In the genomic region with DNA sequence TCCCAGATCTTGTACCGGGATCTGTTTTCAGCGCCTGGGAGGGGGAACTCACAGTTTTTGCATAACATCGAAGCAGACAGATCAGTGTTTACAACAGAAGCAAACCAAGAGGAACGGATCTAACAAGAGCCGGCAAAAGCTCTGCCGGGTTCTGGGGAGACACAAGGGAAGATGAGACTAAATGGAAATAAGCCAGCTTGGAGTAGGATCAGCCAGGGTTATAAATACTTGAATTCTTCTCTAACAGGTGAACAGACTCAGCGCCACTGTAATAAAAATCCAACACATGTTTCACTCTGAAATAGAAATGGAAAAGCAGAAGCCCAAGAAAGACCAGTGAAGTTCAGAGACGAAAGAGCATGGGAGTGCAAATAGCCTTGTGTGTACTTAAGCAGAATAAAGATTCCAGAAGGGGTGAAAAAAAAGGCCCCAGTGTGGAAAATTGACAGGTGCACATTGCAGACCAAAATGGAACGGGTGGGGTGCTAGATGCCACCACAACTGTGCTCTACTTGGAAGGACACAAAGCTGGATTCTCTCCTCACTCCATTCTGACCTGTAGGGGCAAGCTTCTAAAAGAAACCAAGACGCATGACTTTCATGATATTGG, we compare ENCODE assay signal across 21 mouse cellular contexts. TPM values are rescaled to one million over a fixed set of nuclear protein-coding genes. Genes with fewer than 3 reads are reported as not detected.
A peak's percentile ranks its signal among the peaks of the same experiment; 100 is the strongest.
DNase-seq lines count a peak whose midpoint lies in the region; ATAC-seq and TF ChIP-seq lines count a peak whose summit lies in the region.
"Had no signal": no experiment of that assay in that cellular context is flagged by ENCODE, and none has a peak within 500 bp of the region (broad histone marks: within the 10 kb centered on the region; RNA-seq: fewer than 3 reads in every experiment).

No protein-coding gene starts in this region.

- no peak overlapping the region for H3K27ac ChIP-seq in heart, embryonic 12.5 days (ENCODE audit: poor library complexity, severe bottlenecking)
- H3K27ac ChIP-seq in lung, embryonic 14.5 days (ENCODE audit: low read depth) = peak overlapping the region; percentile 76
- no peak overlapping the region for H3K27ac ChIP-seq in intestine, postnatal 0 days (ENCODE audit: low read depth, low read length)
- peak overlapping the region; percentile 60 for H3K27ac ChIP-seq in stomach, embryonic 16.5 days (ENCODE audit: low read length)
- no peak overlapping the region for H3K27ac ChIP-seq in forebrain, embryonic 10.5 days
- H3K27ac ChIP-seq: embryonic facial prominence, embryonic 13.5 days; hindbrain, embryonic 12.5 days; neural tube, embryonic 13.5 days had no signal

- WGBS in heart, embryonic 12.5 days = 66% methylated on average over 10 of the region's 10 CpGs
- 30% methylated on average over 10 of the region's 10 CpGs for WGBS in lung, embryonic 14.5 days
- 25% methylated on average over 10 of the region's 10 CpGs for WGBS in intestine, postnatal 0 days
- WGBS in stomach, embryonic 16.5 days = 22% methylated on average over 10 of the region's 10 CpGs
- 64% methylated on average over 10 of the region's 10 CpGs for WGBS in forebrain, embryonic 10.5 days

- TF ChIP-seq CTCF in lung, embryonic 14.5 days (IDR thresholded peaks at IDR 0.05; ENCODE audit: low read depth) = peak; percentile 21; the same call in 1 of the 2 replicates
- TF ChIP-seq CTCF in intestine, postnatal 0 days (IDR thresholded peaks at IDR 0.05; ENCODE audit: low read depth) = peak; percentile 27; the same call in 1 of the 2 replicates

- no peaks in the 10 kb centered on the region for H3K27me3 ChIP-seq in heart, embryonic 12.5 days (replicated peaks)
- H3K27me3 ChIP-seq in lung, embryonic 14.5 days (ENCODE audit: insufficient read depth, low read length) = no peaks in the 10 kb centered on the region
- H3K27me3 ChIP-seq in intestine, postnatal 0 days (replicated peaks; ENCODE audit: control insufficient read depth, insufficient read depth, low read length) = no peaks in the 10 kb centered on the region
- no peaks in the 10 kb centered on the region for H3K27me3 ChIP-seq in stomach, embryonic 16.5 days (ENCODE audit: control insufficient read depth, insufficient read depth, low read length)
- peaks cover 12% of the 10 kb centered on the region for H3K27me3 ChIP-seq in forebrain, embryonic 10.5 days (ENCODE audit: poor library complexity, severe bottlenecking)
- H3K27me3 ChIP-seq: embryonic facial prominence, embryonic 13.5 days; hindbrain, embryonic 12.5 days; neural tube, embryonic 13.5 days had no signal

- DNase-seq in heart, adult 11 months = peak; percentile 30
- DNase-seq in lung, embryonic 14.5 days = peak; percentile 43
- no peak for DNase-seq in lung, postnatal 36 days
- no peak for DNase-seq in forebrain, embryonic 10.5 days (ENCODE audit: extremely low spot score, low spot score)
- DNase-seq in cerebellum, adult 8-10 months = no peak
- DNase-seq: adrenal gland, postnatal 14 days; cerebellum, adult 18-20 months; gastrocnemius, postnatal 25 days; kidney, adult 11 months; kidney, postnatal 25 days; layer of hippocampus, adult 9-11 months; lung, postnatal 10 days; thymus, adult 18-20 months had no signal

- H3K4me2 ChIP-seq in heart, embryonic 12.5 days = no peak overlapping the region
- H3K4me2 ChIP-seq in lung, embryonic 14.5 days = peak overlapping the region; percentile 16
- H3K4me2 ChIP-seq in intestine, postnatal 0 days (replicated peaks; ENCODE audit: low read depth) = no peak overlapping the region; the same call in 1 of the 2 replicates
- peak overlapping the region; percentile 16 for H3K4me2 ChIP-seq in stomach, embryonic 16.5 days (ENCODE audit: low read depth, low read length)
- H3K4me2 ChIP-seq: embryonic facial prominence, embryonic 13.5 days; heart, embryonic 11.5 days; hindbrain, embryonic 12.5 days; liver, embryonic 11.5 days; neural tube, embryonic 13.5 days had no signal

- peaks cover 15% of the 10 kb centered on the region; the same call in 1 of the 2 replicates for H3K4me1 ChIP-seq in heart, embryonic 12.5 days (replicated peaks)
- peaks cover 13% of the 10 kb centered on the region for H3K4me1 ChIP-seq in lung, embryonic 14.5 days (ENCODE audit: insufficient read depth)
- peaks cover 5% of the 10 kb centered on the region for H3K4me1 ChIP-seq in intestine, postnatal 0 days (replicated peaks; ENCODE audit: control insufficient read depth, insufficient read depth, low read length)
- peaks cover 9% of the 10 kb centered on the region for H3K4me1 ChIP-seq in stomach, embryonic 16.5 days (ENCODE audit: control insufficient read depth, insufficient read depth, low read length)
- H3K4me1 ChIP-seq in forebrain, embryonic 10.5 days = peaks cover 20% of the 10 kb centered on the region
- H3K4me1 ChIP-seq: embryonic facial prominence, embryonic 13.5 days had no signal

- no peak overlapping the region for H3K4me3 ChIP-seq in heart, embryonic 12.5 days
- H3K4me3 ChIP-seq in lung, embryonic 14.5 days (ENCODE audit: low read depth, low read length) = no peak overlapping the region
- H3K4me3 ChIP-seq in intestine, postnatal 0 days (ENCODE audit: low read depth, low read length) = no peak overlapping the region
- H3K4me3 ChIP-seq in stomach, embryonic 16.5 days (replicated peaks; ENCODE audit: low read length) = no peak overlapping the region
- H3K4me3 ChIP-seq in forebrain, embryonic 10.5 days = no peak overlapping the region
- H3K4me3 ChIP-seq: embryonic facial prominence, embryonic 13.5 days; hindbrain, embryonic 12.5 days; neural tube, embryonic 13.5 days had no signal

- no peak overlapping the region for H3K9ac ChIP-seq in heart, embryonic 12.5 days
- H3K9ac ChIP-seq in lung, embryonic 14.5 days = no peak overlapping the region
- H3K9ac ChIP-seq in intestine, postnatal 0 days (ENCODE audit: low read depth, low read length) = no peak overlapping the region
- no peak overlapping the region for H3K9ac ChIP-seq in stomach, embryonic 16.5 days (ENCODE audit: low read length)
- H3K9ac ChIP-seq: embryonic facial prominence, embryonic 13.5 days; hindbrain, embryonic 12.5 days; neural tube, embryonic 13.5 days had no signal

- no peak for ATAC-seq in heart, embryonic 12.5 days (ENCODE audit: insufficient number of reproducible peaks, low FRiP score)
- ATAC-seq in lung, embryonic 14.5 days (ENCODE audit: insufficient read depth) = no peak
- ATAC-seq in intestine, postnatal 0 days = no peak
- no peak; the same call in 1 of the 2 replicates for ATAC-seq in stomach, embryonic 16.5 days (ENCODE audit: insufficient read depth, low FRiP score)

- peaks cover 7% of the 10 kb centered on the region; the same call in 1 of the 2 replicates for H3K9me3 ChIP-seq in heart, embryonic 12.5 days (replicated peaks)
- H3K9me3 ChIP-seq in lung, embryonic 14.5 days (ENCODE audit: low read depth, low read length) = no peaks in the 10 kb centered on the region
- H3K9me3 ChIP-seq in intestine, postnatal 0 days (ENCODE audit: control insufficient read depth) = no peaks in the 10 kb centered on the region
- H3K9me3 ChIP-seq in stomach, embryonic 16.5 days (replicated peaks; ENCODE audit: control insufficient read depth, low read length) = peaks cover 3% of the 10 kb centered on the region; the same call in 1 of the 2 replicates
- no peaks in the 10 kb centered on the region for H3K9me3 ChIP-seq in forebrain, embryonic 10.5 days
- H3K9me3 ChIP-seq: embryonic facial prominence, embryonic 13.5 days; hindbrain, embryonic 12.5 days; neural tube, embryonic 13.5 days had no signal

- no peaks in the 10 kb centered on the region for H3K36me3 ChIP-seq in heart, embryonic 12.5 days
- H3K36me3 ChIP-seq in lung, embryonic 14.5 days (ENCODE audit: insufficient read depth) = no peaks in the 10 kb centered on the region
- no peaks in the 10 kb centered on the region for H3K36me3 ChIP-seq in intestine, postnatal 0 days (ENCODE audit: control insufficient read depth, insufficient read depth)
- no peaks in the 10 kb centered on the region for H3K36me3 ChIP-seq in stomach, embryonic 16.5 days (ENCODE audit: control insufficient read depth, insufficient read depth, low read length)
- no peaks in the 10 kb centered on the region for H3K36me3 ChIP-seq in forebrain, embryonic 10.5 days (replicated peaks)
- H3K36me3 ChIP-seq: embryonic facial prominence, embryonic 13.5 days; hindbrain, embryonic 12.5 days; neural tube, embryonic 13.5 days had no signal

RNA-seq across cellular contexts. Expression of gene Ddc, which starts 4.8 kb away (rescaled TPM):
- polyA plus RNA-seq in heart, embryonic 12.5 days (2016; fragmentation: Nextera tagmentation; extraction: Ambion mirVana) = 51.8 and 55.2 TPM in 2 replicates
- polyA plus RNA-seq in lung, embryonic 14.5 days (2014; fragmentation: Nextera tagmentation; extraction: Ambion mirVana) = 13.1 and 13.4 TPM in 2 replicates
- 19.2 and 20.9 TPM in 2 replicates for polyA plus RNA-seq in intestine, postnatal 0 days (2015; fragmentation: Nextera tagmentation; extraction: Ambion mirVana)
- 48.7 and 49.1 TPM in 2 replicates for polyA plus RNA-seq in stomach, embryonic 16.5 days (2015; fragmentation: Nextera tagmentation; extraction: Ambion mirVana)
- 5.1 and 6.0 TPM in 2 replicates for polyA plus RNA-seq in forebrain, embryonic 10.5 days (2016; fragmentation: Nextera tagmentation; extraction: Ambion mirVana)

Comparison
In these comparisons a context has a peak if more than half of its experiments do, and no peak if none do; other contexts are left out.
1. DNase-seq: peak in heart, adult 11 months (single experiment) and lung, embryonic 14.5 days (single experiment); none in lung, postnatal 36 days (single experiment), forebrain, embryonic 10.5 days (single experiment) and cerebellum, adult 8-10 months (single experiment).
2. H3K27ac ChIP-seq: peak in lung, embryonic 14.5 days (single experiment) and stomach, embryonic 16.5 days (single experiment); none in heart, embryonic 12.5 days (single experiment), intestine, postnatal 0 days (single experiment) and forebrain, embryonic 10.5 days (single experiment).
3. H3K4me2 ChIP-seq: peak in lung, embryonic 14.5 days (single experiment) and stomach, embryonic 16.5 days (single experiment); none in heart, embryonic 12.5 days (single experiment) and intestine, postnatal 0 days (single experiment).